Mouse (Mus musculus) Muller cell, postnatal 12 days (primary cell): ENCODE data around the gene Trpm5.

ENCODE experiments used
- DNase-seq: peaks from one replicate; pipeline ENCODE4 v3.0.0-alpha.2; 2015; ENCODE audit errors: inconsistent ontology term

The Trpm5 gene

DNA sequence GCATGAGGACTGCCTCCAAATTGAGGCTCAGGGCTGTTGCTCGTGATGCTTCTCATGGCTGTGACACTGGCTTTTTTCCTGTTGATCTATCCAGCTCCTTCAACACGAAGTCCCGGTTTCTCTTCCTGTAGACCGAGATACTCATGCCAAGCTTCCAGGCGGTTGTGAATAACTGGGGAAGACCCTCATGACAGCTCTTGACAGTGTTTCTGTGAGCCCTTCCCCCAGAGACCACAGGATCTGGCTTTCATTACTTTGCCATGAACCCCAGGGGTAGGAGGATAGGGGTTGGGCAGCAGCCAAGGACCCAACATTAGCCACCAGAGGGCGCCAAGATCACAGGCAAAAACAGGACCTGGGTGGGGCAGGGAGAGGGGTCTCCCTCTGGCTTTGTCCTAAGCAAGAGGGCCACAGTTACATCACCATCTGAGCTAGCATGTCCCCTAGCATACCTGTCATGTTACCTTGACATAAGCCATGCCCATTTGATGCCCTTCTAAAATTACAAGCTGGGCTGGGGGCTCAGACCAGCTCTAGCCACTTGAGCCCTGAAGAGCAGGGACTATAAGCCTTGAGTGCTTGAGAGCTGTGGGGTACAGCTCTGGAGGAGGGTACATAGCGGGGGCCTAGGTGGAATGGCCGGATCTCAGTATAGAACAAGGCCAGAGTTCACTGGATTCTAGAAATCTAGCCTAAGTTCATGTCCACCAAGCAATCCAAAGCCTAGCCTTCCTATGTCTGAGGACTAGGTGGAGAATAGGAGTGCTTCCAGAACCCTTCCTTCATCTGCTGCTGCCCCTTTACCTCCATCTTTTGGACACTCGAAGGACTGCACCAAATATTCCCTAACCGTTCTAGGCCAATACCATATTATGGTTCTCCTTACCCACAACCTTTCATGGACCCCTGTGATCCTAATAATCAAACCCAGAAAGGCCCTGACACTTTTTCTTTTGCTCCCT lies at the start of gene Trpm5:
TSS of gene Trpm5 (minus strand) at position 51 of the 962 bp plus-strand sequence.
- peak; percentile 40 for DNase-seq

DNA sequence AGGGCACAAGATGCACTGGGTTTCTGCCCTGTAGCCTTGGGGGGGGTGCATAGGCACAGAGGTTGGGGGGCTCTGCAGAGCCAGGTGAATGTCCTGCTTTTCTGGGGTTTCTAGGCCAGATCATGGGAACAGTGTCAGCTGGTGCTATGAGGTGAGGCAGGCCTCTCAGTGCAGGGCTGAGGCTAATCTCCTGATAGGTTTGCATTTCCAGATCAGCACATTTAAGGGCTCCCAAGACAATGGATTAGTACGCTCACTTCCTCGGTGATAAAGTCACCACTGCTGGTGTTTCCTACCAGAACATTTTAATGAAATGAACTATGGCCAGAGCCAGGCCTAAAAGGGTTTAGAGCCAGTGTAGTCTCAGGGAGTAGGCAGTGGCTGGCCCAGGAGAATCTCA lies 48.2 kb upstream of the Trpm5 start:
- no peak for DNase-seq

DNA sequence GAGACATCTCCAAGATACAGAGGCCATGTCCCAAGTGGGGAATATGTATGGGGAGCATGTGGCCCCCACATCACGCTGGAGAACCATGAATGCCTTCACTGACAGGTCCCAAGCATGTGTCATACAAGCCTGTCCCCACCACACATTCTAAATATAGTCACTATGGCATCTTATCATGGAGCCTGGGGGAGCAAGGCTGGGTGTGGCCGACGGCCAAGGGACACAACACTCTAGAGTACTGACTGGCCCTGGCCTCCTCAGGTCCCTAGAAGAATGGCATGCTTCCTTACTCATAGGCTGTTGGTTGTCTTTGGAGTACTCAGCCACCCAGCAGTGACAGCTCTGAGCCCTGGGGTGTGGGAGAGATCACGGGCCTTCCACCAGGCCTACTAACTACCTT lies 45.5 kb upstream of the Trpm5 start:
- no peak for DNase-seq

DNA sequence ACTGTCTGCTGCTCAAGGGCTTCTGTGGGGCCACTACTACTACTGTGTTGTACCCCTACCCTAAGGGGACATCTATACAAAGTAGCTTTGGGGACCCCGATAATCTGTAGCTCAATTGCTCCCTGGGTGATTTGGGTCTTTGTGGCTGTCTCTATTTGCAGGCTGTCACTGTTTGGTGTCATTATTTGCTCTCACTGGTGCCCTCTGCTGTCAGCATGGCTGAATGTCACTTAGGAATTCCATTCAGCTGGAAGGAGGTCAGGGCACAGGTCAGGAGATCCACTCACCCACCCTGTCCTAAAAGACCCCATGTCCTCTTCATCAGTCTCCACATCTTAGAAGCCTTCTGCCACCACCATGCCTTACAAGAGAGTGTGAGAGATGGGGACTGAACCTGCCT lies 44.3 kb upstream of the Trpm5 start:
- peak; percentile 19 for DNase-seq

DNA sequence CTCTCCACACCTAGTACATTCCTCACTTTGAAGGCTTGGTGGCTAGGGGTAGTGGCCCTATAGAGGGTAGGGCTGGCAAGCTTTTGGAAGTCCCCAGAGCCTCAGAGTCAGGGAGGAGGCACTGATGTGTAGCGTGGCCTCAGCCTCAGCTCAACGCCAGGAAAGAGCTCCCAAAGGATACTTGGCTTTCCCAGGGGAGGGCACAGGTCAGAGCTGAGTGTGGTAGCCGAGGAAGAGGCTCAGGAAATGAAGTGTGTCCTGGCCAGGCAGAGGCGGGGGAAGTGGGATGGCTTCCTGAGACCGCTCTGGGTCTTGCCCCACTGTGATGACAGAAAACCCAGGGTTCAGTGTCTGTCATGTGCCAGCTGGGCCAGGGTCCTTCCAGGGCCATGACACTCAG lies 42.1 kb upstream of the Trpm5 start:
- DNase-seq, result no peak

DNA sequence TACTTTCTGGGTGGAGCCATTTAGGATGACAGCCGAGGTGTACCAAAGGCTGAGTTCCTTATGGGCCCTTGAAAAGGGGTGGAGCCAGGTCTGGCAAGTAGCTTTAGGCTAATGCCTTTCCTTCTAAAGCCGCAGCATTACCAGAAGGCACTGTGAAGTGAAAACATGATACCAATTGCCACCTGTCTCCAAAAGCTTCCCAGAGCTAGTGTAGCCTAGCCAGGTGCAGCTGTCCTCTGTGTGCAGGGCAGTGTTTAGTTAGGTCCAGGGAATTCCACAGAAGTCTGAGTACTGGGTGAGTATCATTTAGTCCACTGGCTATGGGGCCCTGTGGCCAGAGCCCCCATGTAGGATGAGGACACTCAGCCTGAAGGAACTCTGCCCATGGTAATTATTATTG lies 41.7 kb upstream of the Trpm5 start:
- DNase-seq, result no peak

DNA sequence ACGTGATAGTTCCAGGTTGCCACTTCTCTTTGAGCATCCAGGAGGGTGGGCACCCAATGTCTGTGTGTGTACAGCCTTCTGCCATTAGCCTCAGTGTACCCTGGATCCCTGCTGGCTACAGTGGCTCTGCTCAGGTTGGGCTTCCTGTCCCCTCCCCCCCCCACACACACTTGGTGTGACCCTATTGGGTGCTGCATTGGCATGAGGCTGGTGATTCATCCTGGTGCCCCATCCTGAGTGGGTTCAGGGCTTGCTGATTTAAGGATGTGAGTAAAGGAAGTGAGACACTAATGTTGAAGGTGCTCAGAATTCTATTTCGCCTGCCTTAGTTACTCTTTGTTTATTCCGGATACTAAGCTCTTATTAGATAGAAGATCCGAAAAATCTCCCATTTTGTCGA lies 38.4 kb upstream of the Trpm5 start:
- no peak for DNase-seq

DNA sequence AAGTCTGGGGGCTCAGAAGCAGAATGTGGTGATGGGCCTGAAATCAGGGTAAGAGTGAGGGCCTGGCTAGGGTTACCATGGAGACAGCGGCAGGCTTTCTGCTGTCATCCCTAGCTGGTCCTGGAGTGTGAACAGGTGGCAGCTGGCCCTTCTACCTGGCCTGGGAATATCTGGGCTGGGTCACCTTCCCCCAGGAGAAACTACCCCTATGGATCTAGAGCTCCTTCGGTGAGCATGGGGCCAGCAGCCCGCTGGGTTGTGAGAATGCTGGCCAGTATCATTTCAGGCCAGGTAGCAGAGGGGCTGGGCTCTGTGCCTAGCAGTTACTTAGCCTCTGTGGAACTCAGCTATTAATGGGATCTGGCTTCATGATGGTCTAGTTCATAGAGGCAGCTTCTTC lies 30.5 kb upstream of the Trpm5 start:
- DNase-seq, result no peak

DNA sequence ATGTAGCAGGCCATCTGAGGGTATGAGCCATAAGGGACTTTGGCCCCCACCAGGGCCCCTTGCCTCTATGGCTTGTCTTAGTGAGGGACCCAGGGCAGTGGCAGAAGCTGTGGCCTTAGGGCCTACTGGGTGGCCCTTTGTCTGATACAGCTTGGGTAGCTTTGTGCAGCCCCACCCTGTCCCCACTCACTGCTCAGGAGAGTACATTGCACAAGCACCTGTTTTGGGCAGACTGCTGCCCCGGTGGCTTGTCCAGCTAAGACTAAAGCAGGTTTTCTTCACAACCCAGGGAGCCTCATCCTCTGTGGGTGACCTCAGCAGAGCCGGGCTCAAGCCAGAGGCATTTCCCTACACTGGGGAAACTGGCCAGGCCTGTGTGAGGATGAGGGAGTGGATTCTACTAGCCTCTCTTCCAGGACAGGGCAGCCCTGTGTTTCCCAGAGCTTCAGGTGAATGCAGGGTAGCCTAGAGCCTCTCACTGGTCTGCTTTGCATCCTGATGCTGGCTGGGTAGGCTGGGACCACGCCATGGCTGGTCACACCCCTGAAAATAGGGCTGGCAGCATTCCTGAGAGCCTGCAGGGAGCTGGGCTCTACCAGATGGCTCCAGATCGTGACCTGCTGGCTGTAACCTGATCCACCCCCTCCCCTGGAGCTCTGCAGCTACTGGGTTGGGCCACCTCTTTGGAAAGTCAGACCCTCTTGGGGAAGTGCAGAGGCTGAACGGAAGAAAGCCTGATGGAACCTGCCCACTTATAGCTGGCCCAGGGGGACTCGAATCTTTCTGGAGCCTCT lies 29.6 kb upstream of the Trpm5 start:
- peak; percentile 65 for DNase-seq

DNA sequence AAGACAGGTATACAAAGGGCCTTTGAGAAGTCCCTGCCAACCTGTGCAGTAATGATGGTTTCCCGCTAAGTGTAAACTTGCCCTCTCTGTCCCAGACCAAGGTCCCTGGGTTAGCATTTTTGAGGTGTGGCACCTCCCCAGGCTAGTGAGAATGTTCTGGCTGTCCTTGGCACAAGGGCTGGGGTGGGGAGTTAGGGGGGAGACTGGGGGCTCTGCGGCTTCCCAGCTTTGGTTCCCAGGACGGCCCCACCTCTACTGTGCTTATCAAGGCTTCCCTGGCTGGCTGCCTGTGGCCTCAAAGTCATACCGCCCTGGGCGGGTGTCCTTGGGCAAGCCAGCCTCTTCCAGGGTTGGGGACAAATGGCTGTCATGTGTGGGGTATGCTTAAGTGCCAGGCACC lies 27.7 kb upstream of the Trpm5 start:
- no peak for DNase-seq

DNA sequence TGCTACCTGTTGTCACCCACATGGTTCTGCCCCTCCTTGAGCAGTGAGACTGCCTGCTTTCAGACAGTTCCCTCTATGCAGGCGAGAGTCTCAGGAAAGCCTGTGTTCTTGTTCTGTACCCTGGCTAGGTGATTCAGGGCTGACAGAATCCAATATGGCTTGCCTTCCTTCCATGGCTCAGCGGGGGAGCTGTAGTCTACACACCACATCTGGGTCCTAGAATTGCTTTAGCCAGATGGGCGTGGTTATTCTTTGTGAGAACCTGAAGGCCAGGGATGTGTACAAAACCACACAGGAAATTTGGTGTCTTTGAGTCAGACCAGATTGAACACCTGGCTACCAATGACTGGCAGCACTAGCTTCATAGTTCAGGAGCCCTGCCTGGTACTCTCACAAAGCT lies 25.4 kb upstream of the Trpm5 start:
- DNase-seq, result no peak

DNA sequence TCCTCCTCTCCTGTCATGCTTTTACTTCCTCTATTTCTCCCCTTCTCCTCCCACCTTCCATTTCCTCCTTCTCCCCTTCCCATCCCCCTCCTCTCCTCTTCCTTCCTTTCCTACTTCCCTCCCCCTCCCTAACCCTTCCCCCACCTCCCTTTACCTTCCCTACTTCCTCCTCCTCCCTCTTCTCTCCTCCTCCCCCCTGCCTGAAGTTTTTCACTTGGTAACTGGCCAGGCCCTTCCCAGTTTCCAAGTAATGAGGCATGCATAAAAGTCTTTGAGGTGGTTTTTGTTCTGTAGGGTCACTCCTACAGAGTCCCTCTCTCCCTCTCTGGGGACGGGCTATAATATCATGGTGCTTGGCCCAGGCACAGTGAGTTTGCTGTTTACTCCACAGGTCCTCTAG lies 25.0 kb upstream of the Trpm5 start:
- no peak for DNase-seq

DNA sequence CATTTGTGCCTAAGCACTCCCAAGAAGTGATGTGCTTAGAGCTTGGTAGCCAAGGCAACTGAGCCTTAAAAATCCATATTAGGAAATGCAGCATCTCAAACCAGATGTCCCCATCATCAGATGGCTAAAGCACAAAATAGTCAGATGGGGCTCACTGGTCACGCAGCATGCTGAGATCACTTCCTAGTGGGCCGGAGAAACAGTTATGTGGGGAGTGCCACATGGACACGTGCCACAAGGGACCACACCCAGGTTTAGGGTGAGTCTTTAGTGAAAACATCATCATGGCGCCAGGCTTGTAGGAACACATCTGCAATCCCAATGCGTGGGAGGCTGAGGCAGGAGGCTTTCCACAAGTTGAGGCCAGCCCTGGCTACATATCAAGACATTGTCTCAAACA lies 22.1 kb upstream of the Trpm5 start:
- no peak for DNase-seq

DNA sequence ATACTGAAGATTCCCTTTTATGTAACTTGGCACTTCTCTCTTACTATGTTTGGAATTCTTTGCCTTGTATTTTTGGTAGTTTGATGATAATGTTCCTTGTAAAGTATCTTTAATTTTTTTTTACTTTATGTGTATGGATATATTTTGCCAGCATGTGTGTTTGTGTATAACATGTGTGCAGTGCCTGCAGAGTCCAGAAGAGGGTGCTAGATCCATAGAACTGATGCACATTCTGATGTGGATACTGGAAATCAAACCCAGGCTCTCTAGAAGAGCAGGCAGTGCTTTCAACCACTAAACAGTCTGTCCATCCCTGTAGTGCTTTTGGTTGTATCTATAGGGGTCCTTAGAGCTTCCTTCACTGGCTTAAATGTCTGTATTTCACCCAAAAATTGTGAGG lies 20.3 kb upstream of the Trpm5 start:
- no peak for DNase-seq

DNA sequence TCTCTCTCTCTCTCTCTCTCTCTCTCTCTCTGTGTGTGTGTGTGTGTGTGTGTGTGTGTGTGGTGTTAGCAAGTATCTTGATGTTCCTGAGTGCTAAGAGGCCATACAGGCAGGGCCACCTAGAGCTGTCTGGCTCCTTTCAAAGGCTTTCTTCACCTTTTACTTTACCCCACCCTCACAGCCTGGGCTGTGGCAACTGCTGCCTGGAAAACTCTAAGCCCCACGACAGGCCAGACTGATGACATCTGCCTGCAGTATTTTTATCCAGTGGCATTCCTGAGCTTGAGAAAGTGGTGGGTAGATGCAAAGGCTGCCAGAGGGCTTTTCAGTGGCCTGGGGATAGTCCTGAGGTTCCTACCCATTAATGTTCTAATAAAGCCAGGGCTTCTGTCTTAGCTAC lies 18.0 kb upstream of the Trpm5 start:
- no peak for DNase-seq

DNA sequence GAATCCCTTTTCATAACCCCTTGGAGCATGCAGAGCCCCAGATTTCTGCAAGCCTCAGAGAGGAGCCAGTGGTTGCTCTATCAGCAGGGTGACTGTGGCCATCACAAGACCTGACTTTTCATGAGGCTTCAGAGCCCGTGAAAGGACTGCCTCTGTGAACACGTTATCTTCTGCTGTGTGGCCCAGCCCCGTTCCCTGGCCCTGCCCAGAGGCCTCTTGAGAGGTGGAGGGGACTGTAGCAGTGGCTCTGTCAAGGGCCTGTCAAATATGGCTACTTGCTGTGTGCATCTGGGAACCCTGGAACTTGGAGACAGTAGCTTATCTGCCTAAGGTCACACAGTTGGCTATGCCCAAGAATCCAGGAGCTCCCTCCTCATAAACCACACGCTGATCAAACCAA lies 17.3 kb upstream of the Trpm5 start:
- DNase-seq, result no peak

DNA sequence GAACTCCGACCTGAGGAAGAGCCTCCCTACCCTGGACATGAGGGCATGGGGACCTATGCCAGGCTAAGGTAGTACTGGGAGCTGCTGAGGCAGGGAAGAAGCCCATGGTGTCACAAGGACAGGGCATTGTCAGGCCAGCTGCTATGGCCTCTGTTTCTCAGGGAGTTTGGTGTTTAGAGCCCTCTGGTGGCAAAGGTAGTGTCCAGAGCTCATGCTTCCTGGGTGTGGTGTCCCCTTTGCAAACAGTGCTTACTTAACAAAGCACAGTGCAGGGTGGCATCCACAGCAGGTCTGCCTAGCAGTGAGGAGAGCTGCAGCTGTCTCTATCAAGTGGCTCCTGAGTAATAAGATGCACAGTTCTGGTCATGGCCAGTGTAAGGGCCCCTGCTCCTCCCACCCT lies 16.4 kb upstream of the Trpm5 start:
- no peak for DNase-seq

DNA sequence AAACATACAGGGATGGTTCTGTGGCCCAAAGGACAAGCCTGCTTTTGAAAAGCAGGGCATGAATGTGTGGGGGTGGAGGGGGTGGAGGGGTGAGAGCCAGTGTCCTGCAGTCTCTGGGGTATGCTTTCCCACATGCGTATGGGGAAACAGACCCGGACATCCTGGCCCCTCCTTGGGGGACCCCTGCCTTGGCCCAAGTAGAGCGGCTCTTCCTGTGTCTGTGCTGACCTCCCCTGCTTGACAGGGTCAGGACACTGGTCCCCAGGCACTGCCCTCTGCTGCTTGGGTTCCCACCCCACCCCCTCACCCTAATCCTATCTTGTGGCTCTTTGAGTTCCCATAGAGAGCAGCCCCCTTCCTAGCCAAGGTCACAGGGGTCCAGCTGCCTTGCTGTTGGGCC lies 15.3 kb upstream of the Trpm5 start:
- no peak for DNase-seq

DNA sequence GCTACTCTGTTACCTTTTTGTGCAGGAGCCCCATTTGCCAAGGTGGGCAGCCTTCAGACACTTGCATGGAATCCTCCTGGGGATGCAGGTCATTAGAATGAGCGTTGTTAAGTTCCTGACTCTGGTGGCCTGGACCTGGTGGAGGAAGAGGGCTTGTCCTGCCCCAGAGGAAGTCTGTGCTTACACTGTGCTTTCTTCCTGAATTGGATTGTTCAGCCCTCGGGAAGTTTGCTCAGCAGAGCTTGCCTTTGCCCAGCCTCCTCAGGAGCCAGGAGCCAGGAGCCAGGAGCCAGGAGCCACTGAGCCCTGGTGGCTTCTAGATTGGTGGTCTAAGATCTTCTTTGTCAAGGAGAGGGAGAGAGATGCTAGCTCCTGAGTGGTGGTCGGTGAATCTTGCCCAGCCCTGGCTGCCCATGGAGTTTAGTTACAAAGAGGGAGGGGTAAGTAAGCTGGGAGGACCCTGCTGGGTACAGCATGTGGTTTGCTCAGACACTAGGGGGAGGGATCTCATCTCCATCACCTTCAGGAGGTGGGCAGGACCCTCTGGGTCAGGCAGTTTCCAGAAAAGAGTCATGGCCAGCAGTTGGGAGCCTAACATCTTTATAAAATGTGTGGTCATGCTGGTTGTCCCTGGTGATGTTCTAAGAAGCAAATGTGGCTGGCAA lies 14.7 kb upstream of the Trpm5 start:
- DNase-seq, result no peak

DNA sequence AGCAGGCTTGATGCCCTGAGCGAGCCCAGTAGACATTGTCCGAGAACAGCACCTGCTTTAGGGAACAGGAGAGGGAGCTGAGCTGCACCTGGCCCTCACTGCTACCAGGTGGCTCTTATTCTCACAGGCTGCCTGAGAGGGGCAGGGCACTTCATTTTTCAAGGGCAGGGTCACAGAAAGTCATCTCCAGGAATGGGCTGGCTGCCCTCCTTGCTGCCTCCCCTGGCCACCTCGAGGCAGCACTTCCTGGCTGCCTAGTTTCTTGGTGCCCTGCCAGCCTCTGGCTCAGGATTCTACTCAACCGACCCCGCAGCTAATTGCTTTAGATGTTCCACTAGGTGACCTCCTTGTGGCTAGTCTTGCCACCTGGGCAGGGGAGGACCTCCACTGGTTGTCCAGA lies 13.8 kb upstream of the Trpm5 start:
- no peak for DNase-seq

DNA sequence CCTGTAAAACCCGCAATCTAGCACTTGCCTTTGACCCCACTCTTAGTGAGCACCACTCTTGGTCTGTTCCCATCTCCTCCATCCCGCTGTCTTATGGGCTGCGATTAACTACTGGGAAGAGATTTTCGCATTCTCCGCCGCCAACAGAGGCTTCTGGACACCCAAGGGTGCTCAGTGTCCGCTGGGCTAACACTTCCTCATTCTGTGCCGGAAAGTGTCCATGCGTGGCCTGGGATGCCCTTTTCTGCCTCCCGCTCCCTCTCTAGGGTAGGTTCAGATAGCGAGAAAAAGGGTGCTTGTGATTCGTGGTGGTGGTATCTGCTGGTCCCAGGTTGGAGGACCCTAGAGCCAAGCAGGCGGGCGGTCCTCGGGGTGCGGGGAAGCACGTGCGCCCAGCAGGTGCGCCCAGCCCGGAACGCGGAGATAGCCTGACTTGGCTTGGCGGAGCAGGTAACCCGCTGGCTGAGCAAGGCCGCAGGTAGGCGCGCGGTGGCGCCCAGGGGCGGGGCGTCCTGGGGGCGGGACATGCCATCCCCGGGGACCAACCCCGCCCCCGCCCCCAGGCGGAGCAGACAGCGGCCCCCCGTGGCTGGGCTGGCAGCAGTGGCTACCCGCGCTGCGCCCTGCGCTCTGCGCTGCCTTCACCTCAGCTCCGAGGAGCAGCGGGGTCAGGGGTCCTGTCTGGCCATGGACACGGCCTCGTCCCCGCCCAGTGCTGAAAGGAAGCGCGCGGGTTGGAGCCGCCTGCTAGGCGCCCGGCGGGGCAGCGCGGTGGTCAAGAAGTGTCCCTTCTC lies 12.4 kb upstream of the Trpm5 start:
- no peak for DNase-seq

DNA sequence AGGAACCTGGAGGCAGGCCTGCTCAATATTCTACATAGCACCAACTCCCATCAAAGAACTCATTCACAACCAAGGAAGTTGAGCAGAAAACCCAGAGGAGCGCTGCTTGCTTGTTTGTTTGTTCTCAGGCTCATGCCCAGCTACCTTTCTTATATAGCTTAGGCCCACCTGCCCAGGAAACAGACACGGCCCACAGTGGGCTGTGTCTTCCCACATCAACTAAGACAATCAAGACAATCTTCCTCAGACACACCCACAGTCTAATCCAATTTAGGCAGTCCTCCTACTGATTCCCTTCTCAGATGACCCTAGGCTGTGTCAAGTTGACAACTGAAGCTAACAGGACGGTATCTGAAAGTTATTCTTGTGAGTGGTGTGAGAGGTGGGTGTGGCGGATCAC lies 11.6 kb upstream of the Trpm5 start, which contains the start of gene Kcnq1:
TSS of gene Kcnq1 (plus strand) at position 301 of the 400 bp plus-strand sequence.
- no peak for DNase-seq
